Mouse (Mus musculus) lung, adult 2 months (tissue): ENCODE measurements around the gene Ccdc194.

Experiments used
- CTCF ChIP-seq: fragments of 200-500 bp; IDR thresholded peaks from 2 replicates; pipeline ENCODE4 v1.5.1; 2011; ENCODE audit warnings: mild to moderate bottlenecking, low read length, control low read depth; ENCODE audit not compliant: insufficient read depth
- POLR2A ChIP-seq: fragments of 200-500 bp; IDR thresholded peaks from 2 replicates; pipeline ENCODE4 v1.6.1; 2011; ENCODE audit warnings: low read depth, mild to moderate bottlenecking, control low read depth, low read length, borderline replicate concordance; ENCODE audit errors: extremely low read depth

DNA sequence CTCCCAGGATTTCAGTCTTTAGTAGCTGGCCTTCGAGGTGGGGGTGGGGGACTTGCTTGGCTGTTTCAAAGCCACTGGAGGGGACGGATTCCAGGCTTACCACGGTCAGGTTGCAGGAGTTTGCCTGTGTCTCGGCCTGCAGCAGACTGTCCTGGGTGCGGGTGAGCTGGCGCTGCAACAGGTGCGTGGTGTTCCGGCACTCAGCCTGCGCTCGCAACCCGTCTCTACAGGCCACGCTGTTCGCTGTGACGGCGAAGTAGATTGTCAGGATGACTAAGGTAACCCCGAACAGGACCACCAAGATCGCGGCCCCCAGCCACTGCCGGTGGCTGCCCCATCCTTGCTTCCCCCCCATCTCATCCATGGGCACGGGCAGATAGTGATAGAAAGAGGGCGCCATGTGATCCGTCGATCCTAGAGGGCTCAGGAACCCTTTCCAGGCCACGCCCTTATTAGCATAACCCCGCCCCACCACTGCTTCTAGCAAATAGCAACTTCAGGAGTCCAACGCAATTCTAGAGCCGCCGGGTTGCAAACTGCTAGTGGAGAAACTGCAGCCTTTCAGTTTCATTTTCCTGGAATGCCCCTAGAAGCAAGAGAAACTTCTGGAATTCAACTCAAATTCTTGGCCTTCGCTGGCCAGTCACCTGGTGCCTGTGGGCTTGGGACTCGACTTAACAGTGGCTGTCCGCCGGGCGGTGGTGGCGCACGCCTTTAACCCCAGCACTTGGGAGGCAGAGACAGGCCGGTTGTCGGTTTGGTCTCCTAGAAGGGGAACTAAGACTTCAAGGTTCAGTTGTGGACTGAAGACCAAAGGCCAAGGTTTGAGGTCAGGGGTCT, 11.7 kb upstream of the Ccdc194 start, which contains the start of gene Bst2:
- TF ChIP-seq CTCF (no peak), POLR2A (peak; percentile 44; the same call in 1 of the 2 replicates)
